Comparison of ENCODE assay signal across 18 mouse cellular contexts in the genomic region with DNA sequence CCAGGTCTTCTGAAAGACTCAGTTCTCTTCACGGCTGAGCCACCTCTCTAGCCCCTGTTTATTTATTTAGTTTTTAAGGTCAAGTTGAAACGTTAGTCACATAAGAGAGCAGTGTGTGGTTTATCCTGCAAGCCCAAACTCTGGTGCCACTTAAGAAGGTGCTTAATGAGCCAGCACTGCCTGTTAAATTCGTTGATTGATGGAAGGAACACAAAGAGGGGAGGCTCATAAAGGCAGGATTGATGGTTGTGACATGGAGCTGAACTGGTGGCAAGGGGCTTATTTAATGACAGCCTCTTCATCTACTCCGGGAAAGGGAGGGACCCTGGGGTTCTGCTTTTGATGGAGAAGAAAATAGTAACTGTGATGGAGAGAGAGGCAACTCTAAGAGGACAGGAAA.
DNase-seq lines count a peak whose midpoint lies in the region; ATAC-seq and TF ChIP-seq lines count a peak whose summit lies in the region.
"Had no signal": no experiment of that assay in that cellular context is flagged by ENCODE, and none has a peak within 500 bp of the region (broad histone marks: within the 10 kb centered on the region; RNA-seq: fewer than 3 reads in every experiment).

No protein-coding gene starts in this region.

- ATAC-seq in forebrain, embryonic 15.5 days (replicated peaks) = 0 out of 2 replicates have a peak, but pooled peaks have one; percentile 41
- ATAC-seq in forebrain, embryonic 11.5 days (replicated peaks; ENCODE audit: low FRiP score) = no peak
- ATAC-seq in neural tube, embryonic 12.5 days (ENCODE audit: low FRiP score, low read depth) = 0 out of 2 replicates have a peak, but pooled peaks have one; percentile 37
- no peak for ATAC-seq in neural tube, embryonic 15.5 days (ENCODE audit: low FRiP score)
- ATAC-seq in liver, embryonic 13.5 days (ENCODE audit: low read depth) = no peak
- ATAC-seq in activated CD4-positive, CD25-positive, alpha-beta regulatory T cell, adult 4 months = no peak

- no peak for TF ChIP-seq CTCF in thymus, adult 2 months (IDR thresholded peaks at IDR 0.05; ENCODE audit: borderline replicate concordance, control insufficient read depth, extremely low read depth, insufficient read depth, low read length, poor library complexity)

- H3K36me3 ChIP-seq in forebrain, embryonic 15.5 days = no peaks in the 10 kb centered on the region
- no peaks in the 10 kb centered on the region for H3K36me3 ChIP-seq in forebrain, embryonic 11.5 days (ENCODE audit: control insufficient read depth, insufficient read depth, low read length)
- H3K36me3 ChIP-seq in neural tube, embryonic 12.5 days = no peaks in the 10 kb centered on the region
- peaks cover 10% of the 10 kb centered on the region for H3K36me3 ChIP-seq in neural tube, embryonic 15.5 days
- H3K36me3 ChIP-seq in liver, embryonic 13.5 days = no peaks in the 10 kb centered on the region
- H3K36me3 ChIP-seq in heart, embryonic 10.5 days = peaks cover 25% of the 10 kb centered on the region; the same call in 1 of the 2 replicates
- no peaks in the 10 kb centered on the region for H3K36me3 ChIP-seq in thymus, adult 2 months (ENCODE audit: control insufficient read depth, insufficient read depth, low read length)
- H3K36me3 ChIP-seq: midbrain, embryonic 12.5 days had no signal

- DNase-seq in forebrain, embryonic 11.5 days (ENCODE audit: low spot score) = no peak
- no peak for DNase-seq in liver, embryonic 13.5 days
- no peak for DNase-seq in heart, embryonic 10.5 days (ENCODE audit: low spot score)
- no peak for DNase-seq in thymus, adult 2 months
- DNase-seq: adrenal gland, adult 8-10 months; cerebellum, adult 9-10 months; kidney, postnatal 4 days; layer of hippocampus, postnatal 36 days; lung, postnatal 10 days; spleen, adult 18-20 months; thymus, postnatal 4 days had no signal

- H3K4me2 ChIP-seq in forebrain, embryonic 15.5 days (replicated peaks) = no peak overlapping the region
- no peak overlapping the region for H3K4me2 ChIP-seq in forebrain, embryonic 11.5 days (ENCODE audit: low read depth, low read length, severe bottlenecking)
- no peak overlapping the region for H3K4me2 ChIP-seq in neural tube, embryonic 12.5 days (replicated peaks)
- H3K4me2 ChIP-seq in neural tube, embryonic 15.5 days = no peak overlapping the region
- peak overlapping the region; percentile 67 for H3K4me2 ChIP-seq in liver, embryonic 13.5 days
- H3K4me2 ChIP-seq: embryonic facial prominence, embryonic 12.5 days; limb, embryonic 12.5 days; midbrain, embryonic 12.5 days had no signal

- H3K27ac ChIP-seq in forebrain, embryonic 15.5 days (replicated peaks) = no peak overlapping the region
- no peak overlapping the region for H3K27ac ChIP-seq in forebrain, embryonic 11.5 days (ENCODE audit: low read depth, low read length)
- no peak overlapping the region for H3K27ac ChIP-seq in neural tube, embryonic 12.5 days
- no peak overlapping the region for H3K27ac ChIP-seq in neural tube, embryonic 15.5 days (replicated peaks)
- peak overlapping the region; percentile 97 for H3K27ac ChIP-seq in liver, embryonic 13.5 days
- no peak overlapping the region for H3K27ac ChIP-seq in heart, embryonic 10.5 days
- H3K27ac ChIP-seq in thymus, adult 2 months (ENCODE audit: control insufficient read depth, insufficient read depth, low read length) = no peak overlapping the region
- H3K27ac ChIP-seq: embryonic facial prominence, embryonic 12.5 days; limb, embryonic 12.5 days; midbrain, embryonic 12.5 days had no signal

- no peaks in the 10 kb centered on the region for H3K9me3 ChIP-seq in forebrain, embryonic 15.5 days
- H3K9me3 ChIP-seq in forebrain, embryonic 11.5 days (ENCODE audit: control insufficient read depth, low read length) = no peaks in the 10 kb centered on the region
- no peaks in the 10 kb centered on the region for H3K9me3 ChIP-seq in neural tube, embryonic 12.5 days
- no peaks in the 10 kb centered on the region for H3K9me3 ChIP-seq in neural tube, embryonic 15.5 days (replicated peaks)
- no peaks in the 10 kb centered on the region for H3K9me3 ChIP-seq in liver, embryonic 13.5 days (replicated peaks)
- H3K9me3 ChIP-seq in heart, embryonic 10.5 days = no peaks in the 10 kb centered on the region
- H3K9me3 ChIP-seq: embryonic facial prominence, embryonic 12.5 days; limb, embryonic 12.5 days; midbrain, embryonic 12.5 days had no signal

- H3K27me3 ChIP-seq in forebrain, embryonic 15.5 days = no peaks in the 10 kb centered on the region
- no peaks in the 10 kb centered on the region for H3K27me3 ChIP-seq in forebrain, embryonic 11.5 days (ENCODE audit: control insufficient read depth, insufficient read depth, low read length)
- no peaks in the 10 kb centered on the region for H3K27me3 ChIP-seq in neural tube, embryonic 12.5 days (replicated peaks)
- H3K27me3 ChIP-seq in neural tube, embryonic 15.5 days (replicated peaks) = no peaks in the 10 kb centered on the region
- no peaks in the 10 kb centered on the region for H3K27me3 ChIP-seq in liver, embryonic 13.5 days
- H3K27me3 ChIP-seq in heart, embryonic 10.5 days (ENCODE audit: insufficient read depth, poor library complexity, severe bottlenecking) = no peaks in the 10 kb centered on the region
- no peaks in the 10 kb centered on the region for H3K27me3 ChIP-seq in thymus, adult 2 months (ENCODE audit: control insufficient read depth, insufficient read depth, low read length)
- H3K27me3 ChIP-seq: embryonic facial prominence, embryonic 12.5 days; limb, embryonic 12.5 days; midbrain, embryonic 12.5 days had no signal

- no peak overlapping the region for H3K9ac ChIP-seq in forebrain, embryonic 15.5 days (replicated peaks)
- H3K9ac ChIP-seq in forebrain, embryonic 11.5 days (ENCODE audit: low read length) = no peak overlapping the region
- H3K9ac ChIP-seq in neural tube, embryonic 12.5 days = no peak overlapping the region
- H3K9ac ChIP-seq in neural tube, embryonic 15.5 days (replicated peaks) = no peak overlapping the region
- peak overlapping the region; percentile 69 for H3K9ac ChIP-seq in liver, embryonic 13.5 days
- H3K9ac ChIP-seq: embryonic facial prominence, embryonic 12.5 days; limb, embryonic 12.5 days; midbrain, embryonic 12.5 days had no signal

- TF ChIP-seq POLR2A in thymus, adult 2 months (IDR thresholded peaks at IDR 0.05; ENCODE audit: control insufficient read depth, extremely low read depth, insufficient read depth, low read length, poor library complexity) = no peak

- H3K4me3 ChIP-seq in forebrain, embryonic 15.5 days = no peak overlapping the region
- H3K4me3 ChIP-seq in forebrain, embryonic 11.5 days (ENCODE audit: low read depth, low read length) = no peak overlapping the region
- no peak overlapping the region for H3K4me3 ChIP-seq in neural tube, embryonic 12.5 days
- H3K4me3 ChIP-seq in neural tube, embryonic 15.5 days (replicated peaks) = no peak overlapping the region
- peak overlapping the region; percentile 39; the same call in 1 of the 2 replicates for H3K4me3 ChIP-seq in liver, embryonic 13.5 days (replicated peaks)
- H3K4me3 ChIP-seq in heart, embryonic 10.5 days = no peak overlapping the region
- H3K4me3 ChIP-seq in thymus, adult 2 months (ENCODE audit: control insufficient read depth, insufficient read depth, low read length) = no peak overlapping the region
- H3K4me3 ChIP-seq: embryonic facial prominence, embryonic 12.5 days; limb, embryonic 12.5 days; midbrain, embryonic 12.5 days had no signal

- WGBS in forebrain, embryonic 15.5 days = 13% methylated on average over 4 of the region's 4 CpGs
- WGBS in forebrain, embryonic 11.5 days = 29% methylated on average over 4 of the region's 4 CpGs
- 7% methylated on average over 4 of the region's 4 CpGs for WGBS in neural tube, embryonic 12.5 days
- 8% methylated on average over 4 of the region's 4 CpGs for WGBS in neural tube, embryonic 15.5 days
- WGBS in liver, embryonic 13.5 days (ENCODE audit: insufficient replicate concordance) = 59% methylated on average over 4 of the region's 4 CpGs
- WGBS in heart, embryonic 10.5 days = 71% methylated on average over 4 of the region's 4 CpGs
- 51% methylated on average over 4 of the region's 4 CpGs for WGBS in thymus, adult 2 months

- peaks cover 30% of the 10 kb centered on the region for H3K4me1 ChIP-seq in forebrain, embryonic 15.5 days
- no peaks in the 10 kb centered on the region for H3K4me1 ChIP-seq in forebrain, embryonic 11.5 days (replicated peaks; ENCODE audit: control insufficient read depth, insufficient read depth, low read length)
- peaks cover 7% of the 10 kb centered on the region; the same call in 1 of the 2 replicates for H3K4me1 ChIP-seq in neural tube, embryonic 12.5 days
- H3K4me1 ChIP-seq in neural tube, embryonic 15.5 days = peaks cover 30% of the 10 kb centered on the region; the same call in 1 of the 2 replicates
- peaks cover 82% of the 10 kb centered on the region for H3K4me1 ChIP-seq in liver, embryonic 13.5 days (replicated peaks)
- H3K4me1 ChIP-seq in heart, embryonic 10.5 days = peaks cover 12% of the 10 kb centered on the region
- H3K4me1 ChIP-seq in thymus, adult 2 months (replicated peaks; ENCODE audit: control insufficient read depth, insufficient read depth, low read length) = no peaks in the 10 kb centered on the region
- H3K4me1 ChIP-seq: embryonic facial prominence, embryonic 12.5 days; midbrain, embryonic 12.5 days had no signal

Comparison
In these comparisons a context has a peak if more than half of its experiments do, and no peak if none do; other contexts are left out.
1. ATAC-seq: peak in forebrain, embryonic 15.5 days (single experiment) and neural tube, embryonic 12.5 days (single experiment); none in forebrain, embryonic 11.5 days (single experiment), neural tube, embryonic 15.5 days (single experiment), liver, embryonic 13.5 days (single experiment) and activated CD4-positive, CD25-positive, alpha-beta regulatory T cell, adult 4 months (single experiment).